Mouse (Mus musculus): ENCODE results near the gene Celsr2.

- TF ChIP-seq GATA1 (IDR thresholded peaks at IDR 0.05; ENCODE audit: borderline replicate concordance, low read length) (no peak), CTCF (IDR thresholded peaks at IDR 0.05; ENCODE audit: low read depth, low read length) (no peak), TAL1 (conservative IDR thresholded peaks at IDR 0.05; ENCODE audit: low read depth, low read length) (no peak)
Measured at GRCm38 (mm10) chr3:108402528-108402920, 12.8 kb downstream of the Celsr2 start.

Data from G1E (cell line).